Mouse (Mus musculus): ENCODE results near the gene Xpo5. TPM values are rescaled to one million over a fixed set of nuclear protein-coding genes. Genes with fewer than 3 reads are reported as not detected.
A peak's percentile ranks its signal among the peaks of the same experiment; 100 is the strongest.

Xpo5 gene
- polyA plus RNA-seq, 1 experiment from 2014 or later = 16.0 TPM

DNA sequence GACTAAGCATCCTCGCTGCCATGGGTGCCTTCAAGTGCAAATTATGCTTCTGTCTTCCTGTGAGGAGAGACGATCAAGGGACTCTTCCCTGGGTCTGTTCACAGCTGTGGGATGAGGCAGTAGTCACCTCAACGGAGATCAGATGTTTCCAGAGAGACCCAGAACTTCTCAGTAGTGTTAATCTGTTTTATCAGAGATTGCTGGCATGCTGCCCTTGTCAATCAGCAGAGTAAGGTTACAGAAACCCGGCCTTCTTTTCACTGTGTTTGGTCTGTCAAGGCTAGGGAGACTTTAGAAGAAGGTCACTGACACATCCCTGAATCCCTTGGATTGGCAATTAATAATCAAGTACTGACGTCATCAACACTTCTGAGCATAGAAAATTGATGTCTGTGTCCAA, 34.9 kb downstream of the Xpo5 start:
- no peak overlapping the region for H3K4me3 ChIP-seq (ENCODE audit: inconsistent target)
- H3K27ac ChIP-seq = no peak overlapping the region
- 84% methylated on average over 4 of the region's 5 CpGs for WGBS (ENCODE audit: missing documents)
- no peaks in the 10 kb centered on the region for H3K79me2 ChIP-seq (ENCODE audit: inconsistent target)
- peaks cover 60% of the 10 kb centered on the region for H3K36me3 ChIP-seq (ENCODE audit: inconsistent target)

DNA sequence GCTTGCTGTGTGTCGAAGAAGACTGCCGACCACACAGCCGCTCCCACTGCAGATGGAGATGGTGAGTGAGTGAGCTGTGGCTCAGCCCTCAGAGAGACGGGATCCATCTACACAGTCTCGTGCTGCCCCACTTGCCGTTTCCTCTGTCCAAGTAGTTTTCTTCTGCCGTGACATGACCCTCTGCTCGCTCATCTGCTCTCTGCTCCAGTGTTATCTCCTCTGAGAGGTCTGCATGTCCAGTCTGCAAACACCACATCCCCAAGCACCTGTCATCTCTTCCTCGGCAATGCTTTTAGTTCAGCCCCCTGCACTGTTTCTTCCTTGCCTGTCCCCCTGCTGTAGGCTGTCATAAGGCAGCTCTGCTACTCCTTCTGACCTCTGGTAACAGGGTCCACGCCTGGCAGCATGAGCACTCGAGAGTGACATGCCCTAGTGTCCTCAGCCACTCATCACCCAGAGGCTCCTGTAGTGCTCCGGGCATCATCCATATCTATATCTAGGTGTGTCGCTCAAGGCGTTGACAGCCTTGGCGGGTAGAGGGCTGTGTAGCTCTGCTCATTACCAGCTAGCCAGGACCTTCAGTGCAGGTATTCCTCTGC, 37.0 kb downstream of the Xpo5 start:
- no peak overlapping the region for H3K4me3 ChIP-seq (ENCODE audit: inconsistent target)
- 96% methylated on average over 15 of the region's 15 CpGs for WGBS (ENCODE audit: missing documents)
- H3K36me3 ChIP-seq (ENCODE audit: inconsistent target) = peaks cover 71% of the 10 kb centered on the region
- no peaks in the 10 kb centered on the region for H3K79me2 ChIP-seq (ENCODE audit: inconsistent target)
- H3K27ac ChIP-seq = no peak overlapping the region

DNA sequence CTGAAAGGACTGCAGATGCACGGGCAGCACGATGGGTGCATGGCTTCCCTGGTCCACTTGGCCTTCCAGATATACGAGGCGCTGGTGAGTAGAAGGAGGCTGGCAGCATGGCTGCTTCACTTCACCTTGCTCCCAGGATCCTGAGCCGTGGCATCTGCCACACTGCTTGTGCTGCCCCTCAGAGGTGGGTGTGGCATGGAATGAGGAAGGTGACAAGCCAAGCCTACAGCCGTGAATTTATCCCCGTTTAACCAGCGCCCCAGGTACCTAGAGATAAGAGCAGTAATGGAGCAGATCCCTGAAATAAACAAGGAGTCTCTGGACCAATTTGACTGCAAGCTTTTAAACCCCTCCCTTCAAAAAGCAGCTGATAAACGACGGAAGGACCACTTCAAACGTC, 38.9 kb downstream of the Xpo5 start:
- Histone ChIP-seq H3K4me3 (ENCODE audit: inconsistent target) (no peak overlapping the region), H3K36me3 (ENCODE audit: inconsistent target) (peaks cover 79% of the 10 kb centered on the region), H3K79me2 (ENCODE audit: inconsistent target) (peaks cover 2% of the 10 kb centered on the region), H3K27ac (no peak overlapping the region)
- 90% methylated on average over 11 of the region's 11 CpGs for WGBS (ENCODE audit: missing documents)

GRCm38 (mm10) chr17:46242274-46242673, 39.7 kb downstream of the Xpo5 start:
- H3K36me3 ChIP-seq (ENCODE audit: inconsistent target) = peaks cover 71% of the 10 kb centered on the region
- no peak overlapping the region for H3K4me3 ChIP-seq (ENCODE audit: inconsistent target)
- H3K27ac ChIP-seq = no peak overlapping the region
- 98% methylated on average over 13 of the region's 13 CpGs for WGBS (ENCODE audit: missing documents)
- peaks cover 10% of the 10 kb centered on the region for H3K79me2 ChIP-seq (ENCODE audit: inconsistent target)

- 98% methylated on average over 4 of the region's 4 CpGs for WGBS (ENCODE audit: missing documents)
- peaks cover 66% of the 10 kb centered on the region for H3K36me3 ChIP-seq (ENCODE audit: inconsistent target)
- H3K27ac ChIP-seq = no peak overlapping the region
- no peak overlapping the region for H3K4me3 ChIP-seq (ENCODE audit: inconsistent target)
- H3K79me2 ChIP-seq (ENCODE audit: inconsistent target) = peaks cover 15% of the 10 kb centered on the region
Observed at GRCm38 (mm10) chr17:46242993-46243392, 40.4 kb downstream of the Xpo5 start.

DNA sequence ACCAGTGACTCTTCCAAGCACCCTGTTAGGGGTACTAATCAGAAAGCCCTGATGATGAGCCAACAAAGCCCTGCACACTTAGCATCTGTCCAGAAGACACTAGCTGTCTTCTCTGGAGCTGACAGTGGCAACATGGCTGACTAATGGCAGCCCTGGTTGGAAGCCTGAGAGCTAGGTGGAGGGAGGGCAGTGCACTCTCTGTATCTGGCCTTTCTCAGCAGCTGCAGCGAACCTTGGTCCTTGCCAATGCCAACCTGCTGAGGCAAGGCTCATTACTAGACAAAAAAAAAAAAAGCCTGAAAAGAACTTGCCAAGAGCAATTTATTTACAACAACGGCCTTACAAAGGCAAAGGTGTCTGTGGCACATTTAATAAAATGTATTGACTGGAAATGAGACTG, 41.0 kb downstream of the Xpo5 start:
- H3K36me3 ChIP-seq (ENCODE audit: inconsistent target) = peaks cover 66% of the 10 kb centered on the region

GRCm38 (mm10) chr17:46244579-46244978, 42.0 kb downstream of the Xpo5 start:
- 82% methylated on average over 8 of the region's 10 CpGs for WGBS (ENCODE audit: missing documents)
- H3K79me2 ChIP-seq (ENCODE audit: inconsistent target) = peaks cover 30% of the 10 kb centered on the region
- no peak overlapping the region for H3K27ac ChIP-seq
- H3K36me3 ChIP-seq (ENCODE audit: inconsistent target) = peaks cover 58% of the 10 kb centered on the region
- H3K4me3 ChIP-seq (ENCODE audit: inconsistent target) = no peak overlapping the region

More for the DNA sequence above, 41.0 kb downstream of the Xpo5 start:
- 95% methylated on average over 2 of the region's 2 CpGs for WGBS (ENCODE audit: missing documents)
- H3K79me2 ChIP-seq (ENCODE audit: inconsistent target) = peaks cover 20% of the 10 kb centered on the region
- no peak overlapping the region for H3K4me3 ChIP-seq (ENCODE audit: inconsistent target)
- no peak overlapping the region for H3K27ac ChIP-seq

DNA sequence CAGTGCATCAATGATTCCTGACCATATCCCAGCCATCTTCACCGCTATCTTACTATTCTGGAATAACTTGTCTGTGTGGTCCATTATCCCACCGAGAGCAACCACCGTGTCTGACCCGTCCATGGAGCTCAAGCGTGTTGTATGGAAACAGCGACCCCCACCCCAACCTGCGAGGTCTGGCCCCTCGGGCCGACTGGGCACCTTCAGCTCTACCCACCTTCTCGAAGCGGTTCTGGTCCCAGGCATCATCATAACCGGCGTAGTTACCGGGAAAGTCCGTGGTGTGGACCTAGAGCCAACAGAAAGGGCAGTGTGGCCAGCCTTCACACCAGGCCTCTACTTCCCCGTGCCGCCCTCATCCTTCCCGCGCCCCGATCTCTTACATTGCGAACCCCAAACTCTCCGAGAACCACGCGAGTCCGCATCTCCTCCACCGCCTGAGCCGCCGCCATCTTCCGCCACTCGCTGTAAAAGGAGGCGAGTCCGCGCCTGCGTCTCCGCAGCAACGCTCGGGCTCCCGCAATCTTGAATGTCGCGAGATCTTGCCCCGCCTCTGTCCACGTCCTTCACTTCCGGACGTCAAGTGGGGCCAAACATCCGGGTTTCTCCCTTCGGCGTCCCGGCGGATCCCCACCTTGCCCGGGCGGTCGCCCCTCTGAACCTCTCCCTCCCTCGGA, 45.1 kb downstream of the Xpo5 start, which contains the start of the genes Polr1c and Yipf3:
Gene Polr1c (minus strand): TSS at position 543 of the 677 bp plus-strand sequence.
Gene Yipf3 (plus strand): TSS at position 569 of the 677 bp plus-strand sequence.
- Histone ChIP-seq H3K27ac (peak within 1 kb of the TSS; percentile 46), H3K4me3 (ENCODE audit: inconsistent target) (peak within 1 kb of the TSS; percentile 96), H3K36me3 (ENCODE audit: inconsistent target) (peaks cover 61% of the 10 kb centered on the region), H3K79me2 (ENCODE audit: inconsistent target) (peaks cover 39% of the 10 kb centered on the region)
- under 1% methylated on average over 53 of the region's 53 CpGs for WGBS (ENCODE audit: missing documents)

DNA sequence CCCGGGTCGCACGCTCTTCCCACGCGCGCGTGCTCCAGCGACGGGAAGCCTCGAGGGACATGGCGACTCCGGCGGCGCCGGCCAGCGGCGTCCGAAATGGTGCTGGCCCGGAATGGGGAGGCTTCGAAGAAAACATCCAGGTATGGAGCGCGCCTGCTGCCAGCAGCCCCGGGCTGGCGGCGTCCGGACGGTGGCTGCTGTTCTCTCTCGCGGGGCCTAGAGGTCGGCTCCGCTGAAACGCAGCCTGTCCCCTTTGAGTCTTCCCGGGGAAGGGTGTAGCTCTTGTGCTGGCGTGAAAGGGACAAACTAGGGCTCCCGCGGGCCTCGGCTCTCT, 45.6 kb downstream of the Xpo5 start:
- H3K27ac ChIP-seq = peak overlapping the region; percentile 46
- H3K36me3 ChIP-seq (ENCODE audit: inconsistent target) = peaks cover 56% of the 10 kb centered on the region
- peak overlapping the region; percentile 96 for H3K4me3 ChIP-seq (ENCODE audit: inconsistent target)
- peaks cover 39% of the 10 kb centered on the region for H3K79me2 ChIP-seq (ENCODE audit: inconsistent target)
- 2% methylated on average over 36 of the region's 37 CpGs for WGBS (ENCODE audit: missing documents)

- Histone ChIP-seq H3K27ac (no peak overlapping the region), H3K36me3 (ENCODE audit: inconsistent target) (peaks cover 26% of the 10 kb centered on the region; the same call in 1 of the 2 replicates), H3K4me3 (ENCODE audit: inconsistent target) (no peak overlapping the region), H3K79me2 (ENCODE audit: inconsistent target) (peaks cover 39% of the 10 kb centered on the region)
- WGBS (ENCODE audit: missing documents) = 96% methylated on average over 3 of the region's 7 CpGs
Observed at GRCm38 (mm10) chr17:46251174-46251573, 48.6 kb downstream of the Xpo5 start.

DNA sequence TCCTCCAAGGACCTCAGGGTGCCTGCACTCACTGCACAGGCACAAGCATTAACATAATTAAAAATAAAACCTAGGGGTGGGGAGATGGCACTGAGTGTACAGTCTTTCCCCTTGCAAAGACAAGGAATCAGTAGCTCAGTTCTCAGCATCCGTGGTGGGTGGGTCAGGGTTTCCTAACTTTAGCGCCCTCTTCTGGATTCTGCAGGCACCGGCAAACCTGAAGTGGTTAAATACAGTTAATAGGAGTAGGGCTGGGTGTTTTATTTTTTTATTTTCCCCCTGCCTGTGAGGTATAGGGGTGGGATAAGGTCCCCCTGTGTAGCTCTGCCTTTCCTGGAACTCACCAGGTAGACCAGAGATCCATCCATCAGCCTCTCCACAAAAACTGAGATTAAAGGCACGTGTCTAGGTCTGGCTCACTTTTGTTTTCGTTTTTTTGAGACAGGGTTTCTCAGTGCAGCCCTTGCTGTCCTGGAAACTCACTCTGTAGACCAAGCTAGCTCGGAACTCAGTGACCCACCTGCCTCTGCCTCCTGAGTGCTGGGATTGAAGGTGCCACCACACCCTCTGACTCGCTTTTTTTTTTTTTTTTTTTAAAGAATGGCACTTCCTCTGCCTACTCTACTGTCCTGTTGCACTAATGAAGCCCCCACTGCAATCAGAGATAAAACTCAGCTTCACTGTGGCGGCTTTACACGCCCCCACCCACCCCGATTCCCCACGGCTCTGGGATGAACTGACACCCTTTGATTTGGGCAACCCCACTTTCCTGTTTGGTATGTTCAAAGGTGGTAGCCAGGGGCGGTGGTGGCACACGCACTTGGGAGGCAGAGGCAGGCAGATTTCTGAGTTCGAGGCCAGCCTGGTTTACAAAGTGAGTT, 50.2 kb downstream of the Xpo5 start:
- no peak overlapping the region for H3K27ac ChIP-seq
- H3K79me2 ChIP-seq (ENCODE audit: inconsistent target) = peaks cover 25% of the 10 kb centered on the region
- H3K4me3 ChIP-seq (ENCODE audit: inconsistent target) = no peak overlapping the region
- 59% methylated on average over 14 of the region's 14 CpGs for WGBS (ENCODE audit: missing documents)
- H3K36me3 ChIP-seq (ENCODE audit: inconsistent target) = peaks cover 26% of the 10 kb centered on the region; the same call in 1 of the 2 replicates

- Histone ChIP-seq H3K79me2 (ENCODE audit: inconsistent target) (peaks cover 19% of the 10 kb centered on the region), H3K36me3 (ENCODE audit: inconsistent target) (peaks cover 31% of the 10 kb centered on the region; the same call in 1 of the 2 replicates), H3K27ac (no peak within 1 kb of the TSS), H3K4me3 (ENCODE audit: inconsistent target) (peak within 1 kb of the TSS; percentile 7; the same call in 1 of the 2 replicates)
- 2% methylated on average over 42 of the region's 48 CpGs for WGBS (ENCODE audit: missing documents)
Observed at GRCm38 (mm10) chr17:46253452-46254084, 51.0 kb downstream of the Xpo5 start, which contains the start of gene Lrrc73. Lrrc73 (plus strand) TSS chr17:46253531.

DNA sequence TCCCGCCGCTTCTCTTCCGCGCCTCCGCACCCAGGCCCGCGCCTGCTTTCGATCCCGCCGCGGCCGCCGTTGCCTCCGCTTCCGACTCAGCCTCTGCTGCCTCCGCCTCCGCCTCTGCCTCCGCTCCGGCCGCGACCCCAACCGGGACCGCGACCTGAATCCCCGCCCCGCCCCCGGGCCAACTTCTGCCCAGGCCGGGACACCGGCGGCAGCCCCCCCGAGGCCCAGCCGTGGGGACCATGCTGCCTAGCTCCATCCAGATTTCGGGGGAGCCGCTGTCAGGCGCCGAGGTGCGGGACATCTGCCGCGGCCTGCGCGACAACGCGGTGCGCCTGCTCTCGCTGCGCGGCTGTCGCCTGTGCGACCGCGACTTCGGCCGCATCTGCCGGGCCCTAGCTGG, 51.5 kb downstream of the Xpo5 start:
- 1% methylated on average over 29 of the region's 54 CpGs for WGBS (ENCODE audit: missing documents)
- Histone ChIP-seq H3K36me3 (ENCODE audit: inconsistent target) (peaks cover 34% of the 10 kb centered on the region; the same call in 1 of the 2 replicates), H3K4me3 (ENCODE audit: inconsistent target) (no peak overlapping the region), H3K27ac (no peak overlapping the region), H3K79me2 (ENCODE audit: inconsistent target) (peaks cover 14% of the 10 kb centered on the region)

DNA sequence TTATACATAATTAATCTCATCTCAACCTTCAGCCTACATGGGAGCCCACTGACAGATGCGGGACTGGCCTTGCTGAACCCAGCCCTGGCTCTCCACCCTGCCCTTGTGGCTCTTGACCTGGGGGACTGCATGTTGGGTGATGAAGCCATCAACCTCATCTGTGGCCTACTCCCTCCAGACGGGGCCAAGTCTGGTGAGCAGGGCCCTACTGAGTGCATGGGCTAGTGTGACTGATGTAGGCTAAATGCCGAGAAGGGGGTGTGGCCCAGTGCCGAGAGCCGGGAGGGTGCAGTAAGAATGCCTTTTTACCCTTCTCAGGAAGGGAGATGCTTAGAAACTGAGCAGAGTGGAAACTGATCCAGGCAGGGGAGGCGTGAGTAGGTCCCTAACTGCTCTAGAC, 52.6 kb downstream of the Xpo5 start:
- Histone ChIP-seq H3K4me3 (ENCODE audit: inconsistent target) (no peak overlapping the region), H3K36me3 (ENCODE audit: inconsistent target) (peaks cover 38% of the 10 kb centered on the region; the same call in 1 of the 2 replicates), H3K27ac (no peak overlapping the region), H3K79me2 (ENCODE audit: inconsistent target) (peaks cover 4% of the 10 kb centered on the region; the same call in 1 of the 2 replicates)
- 54% methylated on average over 6 of the region's 6 CpGs for WGBS (ENCODE audit: missing documents)

All from macrophage (primary cell).